Mouse (Mus musculus) embryonic facial prominence, embryonic 11.5 days (tissue): ENCODE results near the gene Fbxo33. TPM values are rescaled to one million over a fixed set of nuclear protein-coding genes. Genes with fewer than 3 reads are reported as not detected.
A peak's percentile ranks its signal among the peaks of the same experiment; 100 is the strongest.

Source experiments
- ATAC-seq: fragments of 200-750 bp; cut with Nextera tagmentation; replicated peaks from 2 replicates; pipeline ENCODE4 v1.8.0; 2017; ENCODE audit warnings: low read depth; ENCODE audit not compliant: insufficient number of reproducible peaks, low FRiP score, low TSS enrichment
- DNase-seq: peaks from one replicate; pipeline ENCODE4 v3.0.0-alpha.2; 2015; ENCODE audit warnings: low spot score
- H3K27ac ChIP-seq: fragments of 300-500 bp; sonication (generic); replicated peaks from 2 replicates; pipeline ENCODE4 v1.5.1; 2014; ENCODE audit warnings: mild to moderate bottlenecking, low read depth, low read length, control low read depth
- H3K27me3 ChIP-seq: fragments of 300-500 bp; sonication (generic); 2 replicates; pipeline ENCODE4 v1.6.1; 2014; ENCODE audit warnings: mild to moderate bottlenecking, low read length, moderate library complexity, mixed read lengths; ENCODE audit not compliant: control insufficient read depth, insufficient read depth
- H3K36me3 ChIP-seq: fragments of 300-500 bp; sonication (generic); replicated peaks from 2 replicates; pipeline ENCODE4 v1.6.1; 2014; ENCODE audit warnings: low read depth, mild to moderate bottlenecking, low read length, moderate library complexity, mixed read lengths; ENCODE audit not compliant: control insufficient read depth, insufficient read depth
- H3K4me1 ChIP-seq: fragments of 300-500 bp; sonication (generic); 2 replicates; pipeline ENCODE4 v1.6.1; 2014; ENCODE audit warnings: low read length, mixed read lengths; ENCODE audit not compliant: control insufficient read depth, insufficient read depth
- H3K4me2 ChIP-seq: fragments of 300-500 bp; sonication (generic); 2 replicates; pipeline ENCODE4 v1.6.1; 2014; ENCODE audit warnings: low read depth, mild to moderate bottlenecking, control low read depth, low read length, moderate library complexity
- H3K4me3 ChIP-seq: fragments of 300-500 bp; sonication (generic); 2 replicates; pipeline ENCODE4 v1.5.1; 2014; ENCODE audit warnings: low read depth, low read length, control low read depth
- H3K9ac ChIP-seq: fragments of 300-500 bp; sonication (generic); replicated peaks from 2 replicates; pipeline ENCODE4 v1.6.1; 2014; ENCODE audit warnings: mild to moderate bottlenecking, control low read depth, low read length
- H3K9me3 ChIP-seq: fragments of 300-500 bp; sonication (generic); replicated peaks from 2 replicates; pipeline ENCODE4 v1.6.1; 2016; ENCODE audit warnings: mild to moderate bottlenecking, low read length, inconsistent platforms, mixed read lengths; ENCODE audit not compliant: control insufficient read depth
- WGBS: fragments of 180-500 bp; shearing (Covaris S2); extraction: QIAGEN DNeasy Blood & Tissue Kit; methylation state at CpG from one replicate; pipeline ENCODE4 v1.1.7; 2014; 5-methylcytosine and 5-hydroxymethylcytosine counted together
- polyA plus RNA-seq: library from polyadenylated mRNA; unstranded; fragments of >200 nt; fragmentation: Nextera tagmentation; extraction: Ambion mirVana; gene quantifications from 2 replicates; pipeline ENCODE4 v1.2.1, GENCODE M21; 2014

Fbxo33 gene
- 9.2 and 9.6 TPM in 2 replicates for polyA plus RNA-seq

DNA sequence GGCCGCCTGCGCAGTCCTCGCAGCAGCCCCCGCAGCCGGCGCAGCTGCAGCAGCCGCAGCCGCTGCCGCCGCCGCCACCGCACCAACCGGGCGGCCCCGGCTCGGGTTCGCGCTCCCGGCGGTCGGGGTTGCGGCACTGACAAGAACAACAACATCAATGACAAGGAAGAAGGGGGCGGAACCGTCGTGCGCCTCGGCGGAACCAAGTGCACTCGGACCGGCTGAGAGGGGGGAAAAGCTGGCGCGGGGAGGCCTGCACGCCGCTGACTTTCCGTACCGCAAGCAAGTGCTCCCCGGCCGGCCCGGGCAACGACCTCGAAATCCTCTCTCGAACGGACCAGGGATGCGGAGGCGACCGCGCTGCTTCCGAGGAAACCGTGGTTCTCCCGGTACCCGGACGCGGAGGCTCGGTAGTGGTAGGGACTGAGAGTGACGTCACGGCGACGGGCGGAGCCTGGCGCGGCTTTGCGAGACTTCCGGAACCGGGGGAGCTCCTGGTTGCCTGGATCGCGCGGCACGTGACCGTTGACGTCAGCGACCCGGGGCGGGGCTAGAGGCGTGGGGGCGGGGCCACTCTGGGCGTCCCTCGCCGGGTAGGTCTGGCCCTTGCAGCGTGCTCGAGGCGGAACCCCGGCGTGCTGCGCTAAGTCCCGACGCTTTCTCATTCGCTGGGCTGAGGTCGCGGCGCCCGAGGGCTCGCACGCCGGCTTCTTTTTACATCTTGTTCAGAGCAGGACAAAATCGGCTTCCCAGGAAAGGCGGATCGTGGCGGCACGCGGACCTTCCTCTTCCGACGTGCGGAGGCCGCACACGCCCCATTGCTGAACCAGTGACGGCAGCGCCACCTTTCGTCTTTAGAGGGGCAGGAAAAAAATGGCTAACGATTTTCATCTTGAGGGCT lies at the start of gene Fbxo33:
Gene Fbxo33 (minus strand): TSS at position 401 of the 901 bp plus-strand sequence.
- peak; percentile 98 for DNase-seq
- Histone ChIP-seq H3K4me1 (no peaks in the 10 kb centered on the region), H3K9me3 (no peaks in the 10 kb centered on the region), H3K4me3 (peak within 1 kb of the TSS; percentile 95), H3K4me2 (peak within 1 kb of the TSS; percentile 81), H3K27me3 (no peaks in the 10 kb centered on the region), H3K9ac (peak within 1 kb of the TSS; percentile 80), H3K36me3 (no peaks in the 10 kb centered on the region), H3K27ac (peak within 1 kb of the TSS; percentile 84)
- peak; percentile 97 for ATAC-seq
- under 1% methylated on average over 106 of the region's 109 CpGs for WGBS

DNA sequence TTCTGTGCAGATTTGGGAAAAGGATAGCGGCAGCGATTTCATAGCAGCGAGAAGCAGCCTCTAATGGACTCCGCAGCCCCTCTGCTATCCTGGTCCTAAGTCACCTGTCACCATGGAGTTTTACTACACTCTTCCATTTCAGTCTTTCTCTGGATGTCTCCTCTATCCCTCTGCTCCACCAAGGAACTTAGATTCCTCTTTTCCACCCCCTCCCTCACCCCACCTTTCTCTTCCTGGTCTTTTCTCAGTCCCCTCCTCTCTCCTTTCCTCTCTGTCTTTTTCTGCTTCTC lies 46.4 kb upstream of the Fbxo33 start:
- Histone ChIP-seq H3K4me3 (no peak overlapping the region), H3K4me1 (no peaks in the 10 kb centered on the region), H3K9ac (no peak overlapping the region), H3K4me2 (no peak overlapping the region), H3K27ac (no peak overlapping the region), H3K9me3 (no peaks in the 10 kb centered on the region), H3K36me3 (no peaks in the 10 kb centered on the region), H3K27me3 (no peaks in the 10 kb centered on the region)
- no peak for ATAC-seq
- no peak for DNase-seq
- WGBS: 80% methylated on average over 4 of the region's 4 CpGs

DNA sequence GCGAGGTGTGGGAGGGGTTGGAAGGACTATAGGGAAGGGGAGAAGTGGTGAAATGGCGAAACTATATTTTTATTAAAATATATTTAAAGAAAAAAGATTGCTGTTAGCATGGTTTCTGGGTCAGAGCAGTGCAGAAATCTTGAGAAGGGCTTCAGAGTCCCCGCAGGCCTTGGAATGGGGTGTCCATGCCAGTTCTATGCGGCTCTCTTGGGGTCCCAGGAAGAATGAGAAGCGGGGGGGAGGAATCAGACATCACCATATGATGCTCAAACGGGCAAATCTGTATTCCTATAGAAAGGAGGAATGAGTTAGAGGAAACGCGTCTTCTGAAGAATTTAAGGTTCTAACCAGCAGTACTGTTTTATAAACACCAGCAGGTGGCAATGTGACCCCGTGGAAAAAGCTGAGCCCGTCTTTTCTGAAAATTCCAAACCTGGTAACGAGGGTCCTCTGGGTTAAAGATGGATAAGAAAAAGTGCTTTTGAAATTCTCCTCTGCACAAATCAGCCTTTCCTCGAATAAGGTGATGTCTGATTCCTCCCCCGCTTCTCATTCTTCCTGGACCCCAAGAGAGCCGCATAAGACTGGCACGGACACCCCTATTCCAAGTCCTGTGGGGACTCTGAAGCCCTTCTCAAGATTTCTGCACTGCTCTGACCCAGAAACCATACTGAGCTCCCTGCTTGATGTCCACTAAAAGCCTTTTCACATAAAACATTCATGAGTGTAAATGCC lies 45.8 kb upstream of the Fbxo33 start:
- no peak overlapping the region for H3K27ac ChIP-seq
- no peaks in the 10 kb centered on the region for H3K27me3 ChIP-seq
- H3K4me2 ChIP-seq: no peak overlapping the region
- no peaks in the 10 kb centered on the region for H3K4me1 ChIP-seq
- no peak overlapping the region for H3K4me3 ChIP-seq
- WGBS: 37% methylated on average over 15 of the region's 15 CpGs
- H3K9me3 ChIP-seq: no peaks in the 10 kb centered on the region
- ATAC-seq: no peak
- DNase-seq: peak; percentile 77
- H3K9ac ChIP-seq: no peak overlapping the region
- H3K36me3 ChIP-seq: no peaks in the 10 kb centered on the region

DNA sequence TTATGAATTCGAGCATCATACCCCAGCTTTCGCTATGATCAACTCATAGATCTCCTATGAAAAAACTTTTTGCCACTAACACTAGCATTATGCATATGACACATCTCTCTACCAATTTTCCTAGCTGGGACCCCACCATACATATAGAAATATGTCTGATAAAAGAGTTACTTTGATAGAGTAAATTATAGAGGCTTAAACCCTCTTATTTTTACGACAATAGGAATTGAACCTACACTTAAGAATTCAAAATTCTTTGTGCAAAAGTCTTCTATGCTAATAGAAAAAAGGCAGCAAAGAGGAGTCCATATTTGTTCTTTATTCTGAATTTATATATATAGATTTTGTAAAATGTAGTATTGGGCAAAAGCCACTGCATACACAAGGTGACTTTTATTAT lies 43.3 kb upstream of the Fbxo33 start:
- Histone ChIP-seq H3K4me1 (no peaks in the 10 kb centered on the region), H3K27ac (no peak overlapping the region), H3K27me3 (no peaks in the 10 kb centered on the region), H3K9me3 (no peaks in the 10 kb centered on the region), H3K36me3 (no peaks in the 10 kb centered on the region), H3K9ac (no peak overlapping the region), H3K4me3 (no peak overlapping the region), H3K4me2 (no peak overlapping the region)
- no peak for DNase-seq
- WGBS: 88% methylated on average over 3 of the region's 3 CpGs
- no peak for ATAC-seq

DNA sequence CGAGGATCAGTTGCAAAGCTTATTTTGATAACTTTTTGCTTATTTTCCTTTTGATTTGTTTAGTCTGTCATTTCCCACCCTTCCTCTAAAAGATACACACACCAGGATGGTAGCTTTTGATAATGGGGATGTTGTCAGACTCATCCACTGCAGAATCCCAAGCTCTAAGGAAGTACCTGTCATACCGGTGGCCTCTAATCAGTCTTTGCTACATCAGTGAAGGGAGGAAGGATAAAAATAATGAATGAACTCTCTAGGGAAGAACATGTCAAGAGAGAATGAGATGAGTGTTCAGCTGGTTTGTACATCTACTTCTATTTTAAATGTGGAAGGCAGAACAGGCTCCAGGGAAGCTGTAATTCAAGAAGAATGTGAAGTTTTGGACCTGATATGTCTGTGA lies 41.3 kb upstream of the Fbxo33 start:
- Histone ChIP-seq H3K4me1 (no peaks in the 10 kb centered on the region), H3K36me3 (no peaks in the 10 kb centered on the region), H3K9me3 (no peaks in the 10 kb centered on the region), H3K4me2 (no peak overlapping the region), H3K9ac (no peak overlapping the region), H3K27me3 (no peaks in the 10 kb centered on the region), H3K27ac (no peak overlapping the region), H3K4me3 (no peak overlapping the region)
- ATAC-seq: no peak
- DNase-seq: no peak
- WGBS: 72% methylated on average over 2 of the region's 2 CpGs

DNA sequence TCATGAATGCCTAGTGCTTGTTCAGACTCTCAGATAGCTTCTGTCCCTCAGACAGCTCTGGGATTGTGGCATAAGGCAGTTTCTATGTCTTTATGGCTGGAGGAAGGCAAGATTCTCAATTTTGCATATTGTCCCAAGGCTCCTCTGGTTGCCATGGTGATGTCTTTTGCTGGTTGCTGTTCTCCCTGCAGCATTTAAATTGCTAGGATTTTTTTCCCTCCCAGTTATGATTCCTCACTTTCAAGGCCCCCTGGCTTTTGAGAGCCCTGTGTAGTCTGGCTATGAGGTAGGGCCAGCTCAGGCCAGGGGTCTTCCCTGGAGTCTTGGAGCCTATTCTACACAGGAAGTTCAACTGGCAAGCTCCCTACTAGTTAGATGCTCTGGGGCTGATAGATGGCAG lies 40.8 kb upstream of the Fbxo33 start:
- H3K27ac ChIP-seq: no peak overlapping the region
- no peaks in the 10 kb centered on the region for H3K27me3 ChIP-seq
- H3K9me3 ChIP-seq: no peaks in the 10 kb centered on the region
- DNase-seq: peak; percentile 45
- ATAC-seq: no peak
- H3K36me3 ChIP-seq: no peaks in the 10 kb centered on the region
- H3K4me1 ChIP-seq: no peaks in the 10 kb centered on the region
- no peak overlapping the region for H3K4me3 ChIP-seq
- no peak overlapping the region for H3K4me2 ChIP-seq
- H3K9ac ChIP-seq: no peak overlapping the region

DNA sequence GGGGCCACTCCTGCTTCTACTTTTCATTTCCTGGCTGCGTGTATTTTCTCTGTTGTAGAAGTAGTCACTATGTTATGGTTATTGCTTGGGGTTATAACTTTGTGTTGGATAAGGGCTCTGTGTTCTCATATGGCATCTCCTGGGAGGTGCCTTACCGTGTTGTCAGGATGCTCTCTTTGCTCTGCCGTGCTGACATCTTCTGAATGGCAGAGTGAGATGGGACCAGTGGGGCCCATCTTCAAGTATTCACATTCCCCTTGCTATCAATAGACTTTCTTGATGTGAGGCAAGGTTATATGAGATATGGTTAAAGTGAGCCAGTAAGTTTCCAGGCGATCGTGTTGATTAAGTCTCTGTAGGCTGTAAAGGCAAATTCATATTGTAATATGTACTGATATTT lies 39.5 kb upstream of the Fbxo33 start:
- WGBS: 93% methylated on average over 5 of the region's 5 CpGs
- Histone ChIP-seq H3K4me3 (no peak overlapping the region), H3K36me3 (no peaks in the 10 kb centered on the region), H3K27me3 (no peaks in the 10 kb centered on the region), H3K4me1 (no peaks in the 10 kb centered on the region), H3K9me3 (no peaks in the 10 kb centered on the region), H3K9ac (no peak overlapping the region), H3K4me2 (no peak overlapping the region), H3K27ac (no peak overlapping the region)
- ATAC-seq (no peak), DNase-seq (no peak)

DNA sequence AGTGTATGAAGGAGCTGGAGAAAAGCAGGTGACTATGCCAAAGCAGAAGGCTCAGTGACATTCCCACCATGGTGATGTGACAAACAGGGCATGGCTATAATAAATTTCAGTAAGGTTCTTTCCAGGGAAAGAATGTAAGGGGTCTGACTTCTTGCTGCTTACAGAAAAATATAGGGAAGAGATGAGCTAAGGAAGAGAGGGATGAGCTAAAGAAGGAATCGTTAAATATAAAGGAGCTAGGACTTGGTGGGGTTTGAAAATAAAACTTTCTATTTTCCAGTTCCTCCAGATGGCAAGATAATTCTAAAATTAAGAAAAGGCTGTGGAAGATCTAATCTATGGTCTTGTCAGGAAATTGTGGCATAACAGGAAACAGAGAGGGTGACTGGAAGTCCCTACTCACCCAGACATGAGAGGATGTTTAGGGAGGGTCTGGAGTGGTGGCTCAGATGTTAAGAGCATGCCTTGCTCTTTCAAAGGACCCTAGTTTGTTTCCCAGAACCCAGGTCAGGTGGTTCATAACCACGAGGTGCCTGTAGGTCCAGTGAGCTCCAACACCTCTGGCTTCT lies 30.8 kb upstream of the Fbxo33 start:
- no peak for DNase-seq
- no peak for ATAC-seq

More for the DNA sequence above, 30.8 kb upstream of the Fbxo33 start:
- Histone ChIP-seq H3K4me2 (no peak overlapping the region), H3K27me3 (no peaks in the 10 kb centered on the region), H3K9me3 (no peaks in the 10 kb centered on the region), H3K4me1 (no peaks in the 10 kb centered on the region), H3K9ac (no peak overlapping the region), H3K4me3 (no peak overlapping the region), H3K27ac (no peak overlapping the region), H3K36me3 (no peaks in the 10 kb centered on the region)
- 85% methylated on average over 2 of the region's 2 CpGs for WGBS
